Mouse (Mus musculus) forebrain, embryonic 12.5 days (tissue): ENCODE data around the gene Nnmt. TPM values are rescaled to one million over a fixed set of nuclear protein-coding genes. Genes with fewer than 3 reads are reported as not detected.

Experiments
- ATAC-seq: fragments of 200-750 bp; cut with Nextera tagmentation; 2 replicates; pipeline ENCODE4 v1.8.0; 2017; ENCODE audit warnings: moderate TSS enrichment; ENCODE audit not compliant: low FRiP score
- H3K27ac ChIP-seq: fragments of 300-500 bp; sonication (generic); 2 replicates; pipeline ENCODE4 v1.5.1; 2016; ENCODE audit warnings: mild to moderate bottlenecking
- H3K27me3 ChIP-seq: fragments of 300-500 bp; sonication (generic); 2 replicates; pipeline ENCODE4 v1.6.1; 2016; ENCODE audit warnings: mild to moderate bottlenecking
- H3K36me3 ChIP-seq: fragments of 300-500 bp; sonication (generic); replicated peaks from 2 replicates; pipeline ENCODE4 v1.6.1; 2016; ENCODE audit warnings: mild to moderate bottlenecking
- H3K4me1 ChIP-seq: fragments of 300-500 bp; sonication (generic); 2 replicates; pipeline ENCODE4 v1.6.1; 2016
- H3K4me2 ChIP-seq: fragments of 300-500 bp; sonication (generic); 2 replicates; pipeline ENCODE4 v1.6.1; 2016; ENCODE audit warnings: mild to moderate bottlenecking, moderate library complexity
- H3K4me3 ChIP-seq: fragments of 300-500 bp; sonication (generic); replicated peaks from 2 replicates; pipeline ENCODE4 v1.5.1; 2016; ENCODE audit warnings: mild to moderate bottlenecking
- H3K9ac ChIP-seq: fragments of 300-500 bp; sonication (generic); 2 replicates; pipeline ENCODE4 v1.6.1; 2016; ENCODE audit warnings: mild to moderate bottlenecking
- H3K9me3 ChIP-seq: fragments of 300-500 bp; sonication (generic); 2 replicates; pipeline ENCODE4 v1.6.1; 2016
- WGBS: fragments of 180-500 bp; shearing (Covaris S2); methylation state at CpG from one replicate; pipeline ENCODE4 v1.1.7; 2016; 5-methylcytosine and 5-hydroxymethylcytosine counted together
- polyA plus RNA-seq: library from polyadenylated mRNA; unstranded; fragments of >200 nt; fragmentation: Nextera tagmentation; extraction: Ambion mirVana; gene quantifications from 2 replicates; pipeline ENCODE4 v1.2.1, GENCODE M21; 2016

Nnmt gene
- polyA plus RNA-seq, 1 experiment from 2014 or later, result 2.1 TPM

GRCm38 (mm10) chr9:48646251-48646650, 41.3 kb upstream of the Nnmt start:
- 0 out of 2 replicates have a peak, but pooled peaks have one; percentile 10 for ATAC-seq

GRCm38 (mm10) chr9:48645648-48646126, 40.7 kb upstream of the Nnmt start:
- Histone ChIP-seq H3K27me3 (peaks cover 24% of the 10 kb centered on the region), H3K4me1 (peaks cover 39% of the 10 kb centered on the region), H3K9ac (no peak overlapping the region), H3K4me2 (no peak overlapping the region), H3K9me3 (0 out of 2 replicates have a peak, but pooled peaks cover 6% of the 10 kb centered on the region), H3K27ac (no peak overlapping the region), H3K4me3 (no peak overlapping the region), H3K36me3 (no peaks in the 10 kb centered on the region)
- ATAC-seq, result no peak
- WGBS, result 46% methylated on average over 4 of the region's 4 CpGs

More at GRCm38 (mm10) chr9:48646251-48646650, 41.3 kb upstream of the Nnmt start:
- Histone ChIP-seq H3K4me2 (no peak overlapping the region), H3K9me3 (0 out of 2 replicates have a peak, but pooled peaks cover 6% of the 10 kb centered on the region), H3K36me3 (no peaks in the 10 kb centered on the region), H3K9ac (no peak overlapping the region), H3K27me3 (peaks cover 30% of the 10 kb centered on the region), H3K4me1 (peaks cover 41% of the 10 kb centered on the region), H3K4me3 (no peak overlapping the region), H3K27ac (no peak overlapping the region)
- WGBS, result 23% methylated on average over 4 of the region's 4 CpGs

- no peaks in the 10 kb centered on the region for H3K36me3 ChIP-seq
- peaks cover 33% of the 10 kb centered on the region for H3K4me1 ChIP-seq
- H3K27ac ChIP-seq, result no peak overlapping the region
- H3K9me3 ChIP-seq, result 0 out of 2 replicates have a peak, but pooled peaks cover 6% of the 10 kb centered on the region
- no peak overlapping the region for H3K4me2 ChIP-seq
- peaks cover 18% of the 10 kb centered on the region for H3K27me3 ChIP-seq
- H3K4me3 ChIP-seq, result no peak overlapping the region
- WGBS, result 51% methylated on average over 13 of the region's 13 CpGs
- no peak overlapping the region for H3K9ac ChIP-seq
- ATAC-seq, result no peak
These were observed 40.1 kb upstream of the Nnmt start for GRCm38 (mm10) chr9:48644926-48645647.

- Histone ChIP-seq H3K27ac (no peak overlapping the region), H3K36me3 (no peaks in the 10 kb centered on the region), H3K4me2 (no peak overlapping the region), H3K9ac (no peak overlapping the region), H3K27me3 (peaks cover 18% of the 10 kb centered on the region), H3K9me3 (0 out of 2 replicates have a peak, but pooled peaks cover 6% of the 10 kb centered on the region), H3K4me3 (no peak overlapping the region), H3K4me1 (peaks cover 26% of the 10 kb centered on the region)
- ATAC-seq, result no peak
- WGBS, result 78% methylated on average over 3 of the region's 3 CpGs
These were observed 39.4 kb upstream of the Nnmt start for GRCm38 (mm10) chr9:48644376-48644775.

- WGBS, result 95% methylated on average over 8 of the region's 8 CpGs
- peaks cover 17% of the 10 kb centered on the region for H3K27me3 ChIP-seq
- H3K9me3 ChIP-seq, result 0 out of 2 replicates have a peak, but pooled peaks cover 6% of the 10 kb centered on the region
- no peak overlapping the region for H3K4me3 ChIP-seq
- no peak overlapping the region for H3K4me2 ChIP-seq
- ATAC-seq, result no peak
- no peak overlapping the region for H3K9ac ChIP-seq
- no peak overlapping the region for H3K27ac ChIP-seq
- no peaks in the 10 kb centered on the region for H3K36me3 ChIP-seq
- H3K4me1 ChIP-seq, result no peaks in the 10 kb centered on the region
These were observed 36.7 kb upstream of the Nnmt start for GRCm38 (mm10) chr9:48641636-48642035.

GRCm38 (mm10) chr9:48640881-48641280, 35.9 kb upstream of the Nnmt start:
- no peak overlapping the region for H3K4me3 ChIP-seq
- no peak for ATAC-seq
- no peaks in the 10 kb centered on the region for H3K36me3 ChIP-seq
- H3K4me1 ChIP-seq, result no peaks in the 10 kb centered on the region
- 91% methylated on average over 8 of the region's 8 CpGs for WGBS
- 0 out of 2 replicates have a peak, but pooled peaks cover 6% of the 10 kb centered on the region for H3K9me3 ChIP-seq
- no peak overlapping the region for H3K4me2 ChIP-seq
- no peak overlapping the region for H3K27ac ChIP-seq
- H3K27me3 ChIP-seq, result peaks cover 25% of the 10 kb centered on the region
- no peak overlapping the region for H3K9ac ChIP-seq

- peaks cover 35% of the 10 kb centered on the region for H3K27me3 ChIP-seq
- H3K9me3 ChIP-seq, result no peaks in the 10 kb centered on the region
- no peaks in the 10 kb centered on the region for H3K36me3 ChIP-seq
- no peak overlapping the region for H3K4me2 ChIP-seq
- H3K4me3 ChIP-seq, result no peak overlapping the region
- ATAC-seq, result no peak
- H3K27ac ChIP-seq, result no peak overlapping the region
- no peak overlapping the region for H3K9ac ChIP-seq
- WGBS, result 59% methylated on average over 15 of the region's 15 CpGs
- H3K4me1 ChIP-seq, result no peaks in the 10 kb centered on the region
These were observed 33.3 kb upstream of the Nnmt start for GRCm38 (mm10) chr9:48638176-48638803.

- Histone ChIP-seq H3K9me3 (no peaks in the 10 kb centered on the region), H3K4me2 (no peak overlapping the region), H3K36me3 (no peaks in the 10 kb centered on the region), H3K27me3 (peaks cover 35% of the 10 kb centered on the region), H3K9ac (no peak overlapping the region), H3K27ac (no peak overlapping the region), H3K4me1 (no peaks in the 10 kb centered on the region), H3K4me3 (no peak overlapping the region)
- WGBS, result 92% methylated on average over 7 of the region's 7 CpGs
- ATAC-seq, result no peak
These were observed 32.2 kb upstream of the Nnmt start for GRCm38 (mm10) chr9:48637161-48637560.

GRCm38 (mm10) chr9:48635576-48636350, 30.8 kb upstream of the Nnmt start:
- WGBS, result 46% methylated on average over 18 of the region's 18 CpGs
- H3K27me3 ChIP-seq, result peaks cover 35% of the 10 kb centered on the region

GRCm38 (mm10) chr9:48633147-48633546, 28.2 kb upstream of the Nnmt start:
- Histone ChIP-seq H3K4me2 (no peak overlapping the region), H3K9me3 (no peaks in the 10 kb centered on the region), H3K27ac (no peak overlapping the region), H3K4me1 (no peaks in the 10 kb centered on the region), H3K9ac (no peak overlapping the region), H3K27me3 (peaks cover 26% of the 10 kb centered on the region; the same call in 1 of the 2 replicates), H3K4me3 (no peak overlapping the region), H3K36me3 (no peaks in the 10 kb centered on the region)
- 82% methylated on average over 6 of the region's 6 CpGs for WGBS
- no peak for ATAC-seq

More at GRCm38 (mm10) chr9:48635576-48636350, 30.8 kb upstream of the Nnmt start:
- H3K4me1 ChIP-seq, result no peaks in the 10 kb centered on the region
- H3K9me3 ChIP-seq, result no peaks in the 10 kb centered on the region
- no peaks in the 10 kb centered on the region for H3K36me3 ChIP-seq
- no peak overlapping the region for H3K4me2 ChIP-seq
- H3K27ac ChIP-seq, result no peak overlapping the region
- no peak for ATAC-seq
- H3K4me3 ChIP-seq, result no peak overlapping the region
- no peak overlapping the region for H3K9ac ChIP-seq

- Histone ChIP-seq H3K4me1 (peaks cover 6% of the 10 kb centered on the region; the same call in 1 of the 2 replicates), H3K36me3 (no peaks in the 10 kb centered on the region), H3K27me3 (peaks cover 10% of the 10 kb centered on the region; the same call in 1 of the 2 replicates), H3K4me2 (no peak overlapping the region), H3K4me3 (no peak overlapping the region), H3K9me3 (no peaks in the 10 kb centered on the region), H3K9ac (no peak overlapping the region), H3K27ac (no peak overlapping the region)
- 89% methylated on average over 1 of the region's 1 CpGs for WGBS
- ATAC-seq, result no peak
These were observed 14.3 kb upstream of the Nnmt start for GRCm38 (mm10) chr9:48619268-48619667.

GRCm38 (mm10) chr9:48618589-48618988, 13.6 kb upstream of the Nnmt start:
- Histone ChIP-seq H3K9me3 (no peaks in the 10 kb centered on the region), H3K9ac (no peak overlapping the region), H3K27ac (no peak overlapping the region), H3K4me1 (peaks cover 6% of the 10 kb centered on the region; the same call in 1 of the 2 replicates), H3K36me3 (no peaks in the 10 kb centered on the region), H3K27me3 (peaks cover 10% of the 10 kb centered on the region; the same call in 1 of the 2 replicates), H3K4me3 (no peak overlapping the region), H3K4me2 (peak overlapping the region; percentile 25; the same call in 1 of the 2 replicates)
- no peak for ATAC-seq
- 32% methylated on average over 6 of the region's 6 CpGs for WGBS
